Mouse (Mus musculus) gastrocnemius, adult 2 months (tissue): ENCODE results near the gene Susd5. TPM values are rescaled to one million over a fixed set of nuclear protein-coding genes. Genes with fewer than 3 reads are reported as not detected.
A peak's percentile ranks its signal among the peaks of the same experiment; 100 is the strongest.
"Not testable (repeated sequence)": the region's sequence is repeated elsewhere in the genome, so short reads cannot be mapped to it uniquely, and the experiment has no call there.

Experiments used
- DNase-seq: peaks from one replicate; pipeline ENCODE4 v3.0.0; 2022
- H3K27ac ChIP-seq: fragments of 200-600 bp; 2 replicates; pipeline ENCODE4 v1.8.1; 2022; ENCODE audit warnings: mild to moderate bottlenecking
- H3K4me3 ChIP-seq: fragments of 200-600 bp; 2 replicates; pipeline ENCODE4 v1.8.1; 2022; ENCODE audit warnings: mild to moderate bottlenecking, moderate library complexity
- CTCF ChIP-seq: fragments of 200-600 bp; IDR thresholded peaks from 2 replicates; pipeline ENCODE4 v1.8.1; 2022; ENCODE audit warnings: antibody characterized with exemption, mild to moderate bottlenecking, moderate library complexity
- intact Hi-C: fragments of 180-260 bp; cut with DNase I; formaldehyde crosslinking; loops from one replicate; pipeline ENCODE4 v1.15.1; 2025
- total RNA-seq, 2 experiments: library from RNA; stranded (reverse); gene quantifications; 2 replicates each; pipeline ENCODE4 v1.2.3; 2021

The Susd5 gene
- total RNA-seq, 2 experiments from 2014 or later: 0.69 to 1.1 TPM

DNA sequence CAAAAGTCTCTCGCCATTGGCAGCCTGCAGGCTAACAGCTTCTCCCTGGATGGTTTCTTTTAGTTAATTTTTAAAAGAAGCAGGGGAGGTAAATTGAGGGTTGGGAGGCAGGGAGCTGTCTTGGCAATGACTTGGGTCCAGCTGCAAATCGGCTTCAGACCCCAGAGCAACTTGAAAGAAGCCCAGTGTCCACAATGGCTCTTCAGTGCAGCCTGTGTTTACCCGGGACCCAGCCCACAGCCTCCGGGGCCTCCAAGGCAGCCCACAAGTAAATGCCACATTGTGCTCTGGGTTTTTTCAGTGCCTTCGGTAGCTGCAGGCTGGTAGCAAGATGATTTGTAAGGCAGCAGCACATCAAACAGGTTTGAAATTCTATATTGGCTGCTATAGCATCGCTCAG lies 14.4 kb upstream of the Susd5 start:
- H3K4me3 ChIP-seq: no peak overlapping the region
- intact Hi-C loops: no loop called here
- H3K27ac ChIP-seq: no peak overlapping the region
- TF ChIP-seq CTCF: no peak
- no peak for DNase-seq

DNA sequence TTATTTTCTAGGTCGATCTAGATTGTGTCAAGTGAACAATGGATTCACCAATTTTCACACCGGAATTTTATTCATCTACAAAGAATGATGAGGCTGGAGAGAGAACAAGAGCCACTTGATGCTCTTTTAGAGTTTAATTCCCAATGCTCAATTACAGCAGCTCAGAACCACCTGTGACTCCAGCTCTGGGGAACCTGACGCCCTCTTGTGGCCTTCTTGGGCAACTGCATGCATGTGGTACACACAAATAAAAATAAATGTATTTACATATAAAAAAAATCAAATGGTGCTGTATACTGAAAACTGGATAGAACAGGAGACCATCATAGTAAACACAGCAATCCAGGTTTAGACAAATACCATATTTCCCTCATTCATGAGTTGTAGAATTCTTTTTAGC lies 12.5 kb upstream of the Susd5 start:
- DNase-seq: no peak
- Histone ChIP-seq H3K4me3 (no peak overlapping the region), H3K27ac (no peak overlapping the region)
- intact Hi-C loops: no loop called here
- peak; percentile 58 for TF ChIP-seq CTCF

DNA sequence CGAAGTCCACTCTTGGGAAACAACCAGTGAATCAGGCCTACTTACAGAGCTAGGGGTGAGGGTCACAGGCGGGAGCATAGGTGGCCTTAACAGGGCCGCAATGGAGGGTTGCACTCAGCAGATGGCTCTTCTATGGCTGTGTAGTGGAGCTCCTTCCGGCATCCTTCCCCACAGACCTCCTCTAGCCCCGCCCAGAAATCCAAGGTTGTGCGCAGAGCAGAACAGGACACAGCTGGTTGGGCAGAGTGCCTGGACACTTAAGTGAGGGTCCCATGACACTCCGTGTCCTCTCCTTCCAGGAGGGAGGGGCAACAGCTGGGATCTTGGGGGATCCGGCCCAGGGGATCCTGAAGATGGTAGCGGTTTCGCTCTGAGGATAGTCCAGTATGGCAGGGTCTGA lies 10.9 kb upstream of the Susd5 start, which contains the start of gene Fbxl2:
Gene Fbxl2, minus strand, starts transcription at position 164 of the 400 bp plus-strand sequence.
- Histone ChIP-seq H3K4me3 (peak within 1 kb of the TSS; percentile 17), H3K27ac (no peak within 1 kb of the TSS)
- no peak for TF ChIP-seq CTCF
- peak; percentile 50 for DNase-seq
- intact Hi-C loops: no loop called here

DNA sequence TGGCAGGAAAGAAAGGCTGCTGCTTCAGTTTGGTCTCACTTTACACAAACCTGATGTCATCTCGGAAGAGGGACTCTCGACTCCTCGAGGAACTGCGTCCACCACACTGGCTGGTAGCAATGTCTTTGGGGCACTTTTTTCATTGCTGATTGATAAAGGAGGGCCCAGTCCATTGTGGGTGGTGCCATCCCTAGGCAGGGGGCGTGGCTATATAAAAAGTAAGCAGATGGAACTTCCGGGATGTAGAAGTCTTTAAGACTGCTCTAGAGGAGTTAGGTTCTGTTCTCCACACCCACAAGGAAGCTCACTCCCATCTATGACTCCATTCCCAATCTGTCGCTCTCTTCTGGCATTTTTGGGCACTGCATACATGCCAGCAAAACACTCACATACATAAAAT lies 10.3 kb upstream of the Susd5 start:
- H3K4me3 ChIP-seq: no peak overlapping the region
- intact Hi-C loops: no loop called here
- no peak for DNase-seq
- TF ChIP-seq CTCF: peak; percentile 5; the same call in 1 of the 2 replicates
- H3K27ac ChIP-seq: no peak overlapping the region

DNA sequence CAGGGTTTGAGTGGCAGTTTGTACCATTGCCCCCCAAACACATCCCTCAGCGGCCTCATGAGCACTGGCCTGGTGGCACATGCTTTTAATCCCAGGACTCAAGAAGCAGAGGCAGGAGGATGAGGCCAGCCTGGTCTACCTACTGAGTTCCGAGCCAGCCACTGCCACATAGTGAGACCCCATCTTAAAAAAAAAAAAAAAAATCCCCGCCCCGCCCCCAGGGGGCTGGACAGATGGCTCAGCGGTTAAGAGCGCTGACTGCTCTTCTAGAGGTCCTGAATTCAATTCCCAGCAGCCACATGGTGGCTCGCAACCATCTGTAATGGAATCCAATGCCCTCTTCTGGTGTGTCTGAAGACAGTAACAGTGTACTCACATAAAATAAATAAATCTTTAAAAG lies 6.8 kb upstream of the Susd5 start:
- DNase-seq: no peak
- Histone ChIP-seq H3K4me3 (no peak overlapping the region), H3K27ac (no peak overlapping the region)
- TF ChIP-seq CTCF: no peak
- intact Hi-C loops: no loop called here

DNA sequence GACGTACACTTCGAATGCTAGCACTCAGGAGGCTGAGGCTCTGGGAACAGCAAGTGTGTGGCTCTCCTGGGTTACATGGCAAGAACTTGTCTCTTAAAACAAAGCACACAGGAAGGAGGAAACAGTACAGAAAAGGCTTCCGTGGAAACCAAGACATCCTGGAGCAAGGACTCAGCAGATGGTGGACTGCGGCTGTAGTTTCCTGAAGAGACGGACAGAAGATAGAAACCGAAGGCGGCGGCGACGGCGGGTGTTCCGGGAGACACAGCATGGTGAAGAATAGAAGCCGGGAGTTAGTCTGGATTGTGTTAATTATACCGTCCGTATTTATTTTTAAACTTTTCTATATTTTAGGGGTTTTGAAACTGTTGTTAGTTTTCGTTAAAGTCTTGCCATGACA lies 6.2 kb upstream of the Susd5 start:
- DNase-seq: no peak
- TF ChIP-seq CTCF: no peak
- Histone ChIP-seq H3K4me3 (peak overlapping the region; percentile 27), H3K27ac (no peak overlapping the region)
- intact Hi-C loops: no loop called here

DNA sequence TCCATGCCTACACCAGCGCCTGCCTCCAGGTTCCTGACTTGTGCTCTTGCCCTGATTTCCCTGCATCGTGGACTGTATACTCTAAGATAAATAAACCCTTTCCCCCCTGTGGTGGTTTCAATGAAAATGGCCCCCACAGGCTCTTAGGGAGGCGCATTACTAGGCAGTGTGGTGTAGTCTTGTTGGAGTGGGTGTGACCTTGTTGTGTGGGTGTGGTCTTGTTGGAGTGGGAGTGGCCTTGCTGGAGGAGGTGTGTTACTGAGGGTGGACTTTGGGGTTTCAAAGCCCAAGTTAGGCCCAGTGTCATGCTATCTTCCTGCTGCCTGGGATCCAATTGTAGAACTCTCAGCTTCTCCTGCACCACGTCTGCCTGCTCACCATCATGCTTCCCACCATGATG lies 4.9 kb upstream of the Susd5 start:
- Histone ChIP-seq H3K4me3 (no peak overlapping the region), H3K27ac (no peak overlapping the region)
- no peak for TF ChIP-seq CTCF
- DNase-seq: no peak
- intact Hi-C loops: no loop called here

DNA sequence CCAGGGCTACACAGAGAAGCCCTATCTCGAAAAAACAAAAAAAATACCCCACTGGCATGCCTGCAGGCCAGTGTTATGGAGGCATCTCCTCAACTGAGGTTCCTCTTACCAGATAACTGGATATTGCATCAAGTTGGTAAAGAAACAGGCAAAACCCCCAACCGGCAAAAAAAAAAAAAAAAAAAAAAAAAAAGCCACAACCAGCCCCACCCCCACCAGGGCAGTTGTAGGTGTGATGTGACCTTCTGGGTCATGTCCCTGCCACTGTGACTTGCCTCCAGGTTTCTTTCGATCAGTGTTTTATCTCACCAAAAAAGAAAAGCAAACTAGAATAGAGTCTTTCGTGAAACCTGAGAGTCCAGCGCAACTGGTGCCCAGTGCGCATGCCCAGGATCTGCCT lies 4.1 kb upstream of the Susd5 start:
- no peak overlapping the region for H3K27ac ChIP-seq
- H3K4me3 ChIP-seq: no peak overlapping the region
- no peak for DNase-seq
- no peak for TF ChIP-seq CTCF
- intact Hi-C loops: no loop called here

DNA sequence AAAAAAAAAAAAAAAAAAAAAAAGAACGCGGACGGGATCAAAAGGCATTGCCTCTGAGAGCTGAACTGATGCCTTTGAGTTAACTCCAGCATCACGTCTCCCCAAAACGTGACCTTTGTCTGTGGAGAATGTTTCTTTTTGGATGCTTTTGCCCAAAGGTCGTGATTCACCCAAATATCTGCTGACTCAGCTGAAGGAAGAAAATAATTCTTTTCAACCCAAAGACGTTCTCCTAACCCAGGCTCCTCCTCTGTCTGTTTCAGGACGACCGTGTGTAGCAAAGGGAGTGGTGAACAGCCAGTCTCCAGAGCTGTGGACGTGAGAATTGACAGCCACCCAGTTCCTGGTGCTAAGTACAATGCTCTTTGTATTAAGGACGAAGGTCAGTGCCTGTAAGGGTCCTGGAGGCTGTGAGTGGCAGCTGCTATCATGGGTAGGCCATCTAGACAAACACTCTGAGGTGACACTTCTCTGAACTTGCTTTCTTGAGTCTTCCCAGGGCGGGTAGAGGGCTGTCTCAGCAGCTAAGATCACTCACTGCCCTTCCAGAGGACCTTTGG lies 11.6 kb downstream of the Susd5 start:
- DNase-seq: no peak
- no peak overlapping the region for H3K27ac ChIP-seq
- intact Hi-C loops: no loop called here
- no peak overlapping the region for H3K4me3 ChIP-seq
- no peak for TF ChIP-seq CTCF

DNA sequence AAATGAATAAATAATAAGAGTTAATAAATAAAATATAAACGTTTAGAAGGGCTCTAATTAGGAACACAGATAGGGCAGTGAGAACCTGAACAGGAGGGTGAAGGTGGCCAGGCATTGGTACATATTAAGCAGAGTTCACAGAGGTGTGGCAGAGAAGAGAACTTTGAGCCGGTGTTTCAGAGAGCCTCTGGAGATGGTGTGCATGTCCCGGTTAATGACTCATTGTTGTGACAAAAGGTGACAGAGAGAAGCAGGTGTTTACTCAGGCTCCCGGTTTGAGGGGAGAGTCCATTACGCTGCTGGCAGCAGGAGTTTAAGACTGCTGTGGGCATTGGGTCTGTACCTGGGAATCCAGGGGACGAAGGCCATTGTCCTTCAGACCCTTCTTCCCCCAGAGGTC lies 12.4 kb downstream of the Susd5 start:
- TF ChIP-seq CTCF: no peak
- DNase-seq: no peak
- intact Hi-C loops: no loop called here
- no peak overlapping the region for H3K27ac ChIP-seq
- no peak overlapping the region for H3K4me3 ChIP-seq

DNA sequence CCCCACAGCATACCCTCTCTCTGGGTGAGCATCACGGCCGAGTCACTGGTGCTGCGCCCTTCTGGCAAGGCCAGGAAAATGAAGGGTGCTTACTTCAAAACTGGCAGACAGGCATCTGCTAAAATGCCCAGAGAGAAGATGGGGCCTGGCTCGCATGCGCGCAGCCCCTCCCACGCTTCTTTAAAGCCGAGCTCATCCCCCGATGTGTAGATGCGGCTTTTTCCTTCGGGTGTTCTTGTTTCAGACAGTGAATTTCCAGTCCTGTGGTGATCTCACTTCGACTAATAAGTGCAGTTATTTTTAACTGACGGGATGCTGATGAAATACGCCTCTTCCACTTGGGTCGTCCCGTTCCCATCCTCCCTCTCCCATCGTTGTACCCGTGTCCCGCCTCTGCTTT lies 16.7 kb downstream of the Susd5 start:
- Histone ChIP-seq H3K4me3 (no peak overlapping the region), H3K27ac (no peak overlapping the region)
- no peak for TF ChIP-seq CTCF
- intact Hi-C loops: no loop called here
- DNase-seq: no peak

DNA sequence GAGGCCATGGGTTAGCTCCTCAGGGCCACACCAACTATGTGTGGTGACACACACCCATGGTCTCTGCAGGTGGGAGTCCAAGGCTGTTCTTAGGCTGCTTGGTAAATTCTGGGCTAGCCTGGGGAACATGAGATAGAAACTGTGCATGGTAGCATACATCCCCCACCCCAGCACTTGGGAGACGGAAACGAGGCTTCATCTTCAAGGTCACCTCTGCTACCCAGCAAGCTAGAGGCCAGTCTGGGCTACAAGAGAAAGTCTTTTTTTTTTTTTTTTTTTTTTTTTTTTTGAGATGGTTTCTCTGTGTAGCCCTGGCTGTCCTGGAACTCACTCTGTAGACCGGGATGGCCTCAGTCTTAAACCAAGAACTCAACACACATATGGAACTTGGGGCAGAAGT lies 29.5 kb downstream of the Susd5 start:
- no peak for DNase-seq
- intact Hi-C loops: no loop called here
- TF ChIP-seq CTCF: no peak
- no peak overlapping the region for H3K27ac ChIP-seq
- no peak overlapping the region for H3K4me3 ChIP-seq

DNA sequence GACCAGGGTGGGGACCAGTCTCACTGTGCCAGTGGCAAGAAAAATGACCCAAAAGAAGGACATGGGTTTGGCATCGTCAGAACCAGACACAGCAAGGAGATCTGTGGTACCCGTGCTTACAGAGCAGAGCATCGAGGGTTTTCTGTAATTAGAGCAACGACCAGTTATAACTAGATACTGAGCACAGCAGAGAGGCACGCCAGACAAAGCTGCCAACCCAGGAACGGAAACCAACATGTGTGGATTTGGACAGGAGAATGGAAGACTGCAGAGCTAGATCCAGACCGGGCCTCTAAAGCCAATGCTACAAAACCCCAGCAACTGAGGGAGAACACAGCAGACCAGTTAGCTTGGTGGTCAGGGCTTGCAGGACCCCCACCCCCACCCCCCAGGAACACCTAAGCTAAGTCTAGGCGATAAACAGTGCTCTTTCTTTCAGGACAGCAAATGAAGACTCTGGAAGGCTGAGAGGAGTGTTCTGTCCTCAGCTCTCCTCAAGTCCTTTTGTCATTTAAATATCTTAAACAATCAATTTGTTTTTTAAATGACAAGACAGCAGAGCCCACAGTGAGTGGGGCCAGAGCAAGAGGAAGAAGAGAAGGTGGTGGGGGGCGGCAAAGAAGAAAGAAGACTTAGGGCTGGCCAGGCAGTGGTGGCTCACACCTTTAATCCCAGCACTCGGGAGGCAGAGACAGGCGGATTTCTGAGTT lies 30.3 kb downstream of the Susd5 start:
- DNase-seq: peak; percentile 47
- no peak for TF ChIP-seq CTCF
- intact Hi-C loops: no loop called here
- Histone ChIP-seq H3K27ac (peak overlapping the region; percentile 31; the same call in 1 of the 2 replicates), H3K4me3 (no peak overlapping the region)

DNA sequence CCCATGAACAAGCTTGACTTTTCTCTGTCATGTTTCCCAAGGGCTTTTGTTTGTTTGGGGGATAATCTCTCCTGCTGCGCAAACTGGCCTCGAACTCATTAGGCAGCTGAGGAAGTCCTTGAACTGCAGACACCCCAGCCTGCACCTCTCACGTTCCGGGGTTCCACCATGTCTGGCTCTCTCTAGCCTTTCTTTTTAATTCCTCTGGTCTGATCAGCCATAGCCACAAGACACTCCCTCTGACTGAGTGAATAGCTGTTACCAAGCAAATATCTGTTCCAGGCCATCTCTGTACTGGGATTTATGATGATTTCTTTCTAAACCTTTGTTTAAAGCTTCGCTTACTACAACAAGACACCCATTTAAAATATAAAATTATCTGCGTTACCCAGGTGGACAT lies 31.9 kb downstream of the Susd5 start:
- H3K4me3 ChIP-seq, H3K27ac ChIP-seq, intact Hi-C loops, DNase-seq: not testable (repeated sequence)

DNA sequence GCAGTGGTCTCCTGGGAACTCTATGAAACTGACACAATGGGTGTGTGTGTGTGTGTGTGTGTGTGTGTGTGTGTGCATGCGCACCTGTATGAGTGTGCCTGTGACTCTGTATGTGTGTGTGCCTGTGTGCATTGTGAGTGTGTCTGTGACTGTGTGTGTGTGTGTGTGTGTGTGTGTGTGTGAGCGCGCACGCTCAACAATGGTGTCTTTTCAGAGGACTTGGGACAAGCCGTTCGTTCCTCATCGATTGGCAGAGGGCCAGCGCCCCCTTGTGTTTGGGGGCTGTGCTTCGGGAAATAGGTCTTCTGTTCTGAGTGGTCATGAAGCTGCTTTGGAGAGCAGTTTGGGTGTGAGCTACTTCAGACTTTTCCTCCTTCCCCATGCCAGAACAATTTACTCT lies 35.2 kb downstream of the Susd5 start:
- H3K4me3 ChIP-seq, H3K27ac ChIP-seq, intact Hi-C loops, DNase-seq: not testable (repeated sequence)
